Mouse (Mus musculus) limb, embryonic 10.5 days (tissue): ENCODE data around the gene Ehd1. TPM values are rescaled to one million over a fixed set of nuclear protein-coding genes. Genes with fewer than 3 reads are reported as not detected.

Source experiments
- DNase-seq: peaks from one replicate; pipeline ENCODE4 v3.0.0-alpha.2; 2017; ENCODE audit warnings: low spot score
- H3K27ac ChIP-seq: fragments of 300-500 bp; sonication (generic); 2 replicates; pipeline ENCODE4 v1.5.1; 2016; ENCODE audit warnings: mild to moderate bottlenecking
- H3K27me3 ChIP-seq: fragments of 300-500 bp; sonication (generic); 2 replicates; pipeline ENCODE4 v1.6.1; 2016; ENCODE audit warnings: low read depth, mild to moderate bottlenecking; ENCODE audit not compliant: poor library complexity, severe bottlenecking
- H3K36me3 ChIP-seq: fragments of 300-500 bp; sonication (generic); 2 replicates; pipeline ENCODE4 v1.6.1; 2016; ENCODE audit warnings: mild to moderate bottlenecking, moderate library complexity
- H3K4me1 ChIP-seq: fragments of 300-500 bp; sonication (generic); 2 replicates; pipeline ENCODE4 v1.6.1; 2016
- H3K4me3 ChIP-seq: fragments of 300-500 bp; sonication (generic); 2 replicates; pipeline ENCODE4 v1.5.1; 2016; ENCODE audit warnings: mild to moderate bottlenecking, moderate library complexity
- H3K9me3 ChIP-seq: fragments of 300-500 bp; sonication (generic); replicated peaks from 2 replicates; pipeline ENCODE4 v1.6.1; 2016; ENCODE audit warnings: mild to moderate bottlenecking
- WGBS: fragments of 180-500 bp; shearing (Covaris S2); methylation state at CpG from one replicate; pipeline ENCODE4 v1.1.7; 2016; 5-methylcytosine and 5-hydroxymethylcytosine counted together
- polyA plus RNA-seq: library from polyadenylated mRNA; unstranded; fragments of >200 nt; fragmentation: Nextera tagmentation; extraction: Ambion mirVana; gene quantifications from 2 replicates; pipeline ENCODE4 v1.2.1, GENCODE M21; 2016

Ehd1 gene
- polyA plus RNA-seq, result 72.5 and 74.9 TPM in 2 replicates

DNA sequence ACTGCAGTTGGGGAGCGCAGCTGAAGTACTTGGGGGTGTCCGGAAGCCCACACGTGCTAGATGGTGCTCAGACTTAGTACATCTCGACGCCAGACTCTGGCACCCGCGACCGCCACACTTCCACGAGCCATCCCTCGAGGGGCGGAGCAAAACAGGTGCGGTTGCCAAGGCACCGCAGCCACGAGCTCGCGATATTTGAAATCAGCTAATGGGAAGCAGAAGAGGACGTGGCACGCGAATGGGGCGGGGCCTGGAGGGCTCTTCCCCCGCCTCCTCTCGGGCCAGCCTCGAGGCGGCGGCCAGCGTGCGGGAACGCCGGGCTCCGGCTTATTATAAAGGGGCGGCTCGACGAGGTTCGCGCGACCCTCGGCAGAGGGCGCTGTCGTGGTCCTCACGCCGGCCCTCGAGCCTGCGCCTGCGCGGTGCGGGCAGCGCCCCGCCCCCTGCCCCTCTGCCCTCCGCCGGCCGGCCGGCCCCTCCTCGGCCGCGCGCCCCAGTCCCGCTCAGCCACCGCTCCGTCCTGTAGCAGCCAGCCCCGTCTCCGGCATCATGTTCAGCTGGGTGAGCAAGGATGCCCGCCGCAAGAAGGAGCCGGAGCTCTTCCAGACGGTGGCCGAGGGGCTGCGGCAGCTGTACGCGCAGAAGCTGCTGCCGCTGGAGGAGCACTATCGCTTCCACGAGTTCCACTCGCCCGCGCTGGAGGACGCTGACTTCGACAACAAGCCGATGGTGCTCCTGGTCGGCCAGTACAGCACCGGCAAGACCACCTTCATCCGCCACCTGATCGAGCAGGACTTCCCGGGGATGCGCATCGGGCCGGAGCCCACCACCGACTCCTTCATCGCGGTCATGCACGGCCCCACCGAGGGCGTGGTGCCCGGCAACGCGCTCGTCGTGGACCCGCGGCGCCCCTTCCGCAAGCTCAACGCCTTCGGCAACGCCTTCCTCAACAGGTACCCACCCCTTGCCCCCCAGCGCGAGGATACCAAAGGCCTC lies at the start of gene Ehd1:
TSS of gene Ehd1 (plus strand) at position 300 of the 996 bp plus-strand sequence.
- Histone ChIP-seq H3K27ac (peak within 1 kb of the TSS; percentile 86), H3K27me3 (0 out of 2 replicates have a peak, but pooled peaks cover 4% of the 10 kb centered on the region), H3K36me3 (peaks cover 28% of the 10 kb centered on the region), H3K4me1 (peaks cover 43% of the 10 kb centered on the region), H3K9me3 (no peaks in the 10 kb centered on the region), H3K4me3 (peak within 1 kb of the TSS; percentile 73)
- under 1% methylated on average over 102 of the region's 106 CpGs for WGBS
- peak; percentile 98 for DNase-seq

DNA sequence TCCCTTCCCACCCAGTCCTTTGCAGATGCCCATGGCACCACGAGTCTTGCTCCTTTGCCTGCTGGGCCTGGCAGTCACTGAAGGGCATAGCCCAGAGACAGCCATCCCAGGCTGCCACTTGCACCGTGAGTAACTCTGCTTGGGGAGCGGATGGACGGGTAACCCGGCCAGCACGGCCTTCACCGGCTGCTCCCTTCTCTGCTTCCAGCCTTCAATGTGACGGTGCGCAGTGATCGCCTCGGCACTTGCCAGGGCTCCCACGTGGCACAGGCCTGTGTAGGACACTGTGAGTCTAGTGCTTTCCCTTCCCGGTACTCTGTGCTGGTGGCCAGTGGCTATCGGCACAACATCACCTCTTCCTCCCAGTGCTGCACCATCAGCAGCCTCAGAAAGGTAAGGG lies 49.8 kb upstream of the Ehd1 start:
- 90% methylated on average over 14 of the region's 14 CpGs for WGBS
- H3K36me3 ChIP-seq, result peaks cover 42% of the 10 kb centered on the region
- peaks cover 23% of the 10 kb centered on the region for H3K4me1 ChIP-seq
- no peaks in the 10 kb centered on the region for H3K9me3 ChIP-seq
- no peak for DNase-seq
- H3K27ac ChIP-seq, result peak overlapping the region; percentile 8; the same call in 1 of the 2 replicates
- no peaks in the 10 kb centered on the region for H3K27me3 ChIP-seq
- H3K4me3 ChIP-seq, result no peak overlapping the region

DNA sequence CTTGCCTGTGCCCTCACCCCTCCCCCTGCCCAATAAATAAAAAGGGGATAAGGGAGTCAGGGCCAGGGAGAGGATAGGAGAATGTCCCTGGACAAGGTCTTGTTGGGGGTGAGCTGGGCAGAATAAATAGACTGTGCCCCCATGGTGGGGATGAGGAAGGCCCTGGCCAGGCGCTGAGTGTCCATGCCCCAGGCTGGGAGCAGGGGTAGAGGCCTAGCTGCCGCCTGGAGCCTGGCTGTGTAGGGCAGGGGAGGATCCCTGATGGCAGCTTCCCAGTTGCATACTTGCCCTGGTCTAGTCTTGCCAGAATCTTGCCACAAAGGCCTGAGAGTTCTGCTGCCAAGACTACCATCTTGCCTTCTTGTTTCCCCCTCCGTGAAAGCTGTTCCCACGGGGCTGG lies 48.7 kb upstream of the Ehd1 start:
- 87% methylated on average over 4 of the region's 4 CpGs for WGBS
- Histone ChIP-seq H3K27me3 (no peaks in the 10 kb centered on the region), H3K4me3 (no peak overlapping the region), H3K9me3 (no peaks in the 10 kb centered on the region), H3K27ac (0 out of 2 replicates have a peak overlapping the region, but pooled peaks have one; percentile 6), H3K4me1 (peaks cover 23% of the 10 kb centered on the region), H3K36me3 (peaks cover 45% of the 10 kb centered on the region)
- DNase-seq, result no peak

DNA sequence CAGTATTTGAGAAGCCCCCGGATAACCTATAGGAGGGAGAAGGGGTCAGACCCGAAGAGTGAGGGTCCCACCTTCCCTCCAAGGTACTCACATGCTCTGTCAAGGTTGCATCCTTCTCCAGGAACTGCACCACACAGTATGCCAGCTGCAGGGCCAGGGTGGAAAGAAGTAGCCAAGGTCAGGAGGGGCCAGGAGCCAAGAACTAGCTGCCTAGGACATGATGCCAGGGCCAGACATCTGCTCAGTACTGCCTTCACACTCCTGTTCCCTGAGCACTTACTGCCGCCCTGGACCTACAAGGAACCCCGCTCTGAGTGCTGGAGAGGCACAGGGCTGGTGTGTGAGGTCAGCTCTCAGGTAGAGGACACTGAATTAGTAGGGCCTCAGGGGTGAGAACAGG lies 46.1 kb upstream of the Ehd1 start:
- 87% methylated on average over 4 of the region's 4 CpGs for WGBS
- H3K9me3 ChIP-seq, result no peaks in the 10 kb centered on the region
- no peak overlapping the region for H3K27ac ChIP-seq
- H3K36me3 ChIP-seq, result peaks cover 51% of the 10 kb centered on the region
- H3K27me3 ChIP-seq, result no peaks in the 10 kb centered on the region
- no peak overlapping the region for H3K4me3 ChIP-seq
- DNase-seq, result no peak
- peaks cover 35% of the 10 kb centered on the region for H3K4me1 ChIP-seq

DNA sequence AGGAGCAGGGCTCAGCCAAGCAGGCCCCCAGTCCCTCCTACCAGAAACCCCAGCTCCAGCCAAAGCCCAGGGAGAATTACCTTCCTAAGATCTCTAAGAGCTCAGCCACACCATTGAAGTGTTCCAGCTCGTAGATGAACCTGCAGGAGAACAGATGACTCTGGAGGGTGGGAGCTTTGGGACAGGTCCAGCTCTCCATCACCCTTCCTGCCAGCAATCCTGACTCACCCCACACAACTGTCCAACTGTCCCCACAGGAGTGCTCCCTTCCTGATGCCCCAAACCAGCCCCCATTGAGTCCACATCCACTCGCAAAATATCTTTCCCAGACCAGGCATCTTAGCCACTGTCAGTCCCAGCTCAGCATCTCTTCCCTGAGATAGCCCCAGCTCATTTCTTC lies 45.5 kb upstream of the Ehd1 start:
- 84% methylated on average over 2 of the region's 2 CpGs for WGBS
- Histone ChIP-seq H3K9me3 (no peaks in the 10 kb centered on the region), H3K27me3 (no peaks in the 10 kb centered on the region), H3K4me1 (peaks cover 31% of the 10 kb centered on the region), H3K27ac (no peak overlapping the region), H3K4me3 (no peak overlapping the region), H3K36me3 (peaks cover 51% of the 10 kb centered on the region)
- no peak for DNase-seq

DNA sequence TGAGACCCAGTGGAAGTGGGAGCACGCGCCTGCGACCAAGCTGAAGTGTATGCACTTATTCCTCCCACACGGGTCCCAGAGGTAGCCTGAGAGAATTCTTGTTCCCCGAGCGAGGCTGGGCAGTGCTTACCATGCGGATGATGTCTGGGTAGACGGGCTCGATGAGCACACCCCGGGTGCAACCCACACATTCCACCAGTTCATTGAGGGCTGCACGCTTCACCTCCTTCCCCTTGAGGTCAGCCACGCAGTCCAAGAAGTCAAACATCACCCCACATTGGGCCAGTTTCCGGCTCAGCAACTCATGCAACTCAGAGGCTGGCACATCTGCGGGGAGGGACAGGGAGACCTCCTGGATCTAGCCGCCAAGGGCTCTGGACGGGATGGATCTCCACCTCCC lies 42.9 kb upstream of the Ehd1 start:
- Histone ChIP-seq H3K27me3 (no peaks in the 10 kb centered on the region), H3K4me1 (peaks cover 25% of the 10 kb centered on the region), H3K9me3 (no peaks in the 10 kb centered on the region), H3K36me3 (peaks cover 33% of the 10 kb centered on the region; the same call in 1 of the 2 replicates), H3K4me3 (no peak overlapping the region), H3K27ac (no peak overlapping the region)
- 89% methylated on average over 16 of the region's 16 CpGs for WGBS
- DNase-seq, result no peak

DNA sequence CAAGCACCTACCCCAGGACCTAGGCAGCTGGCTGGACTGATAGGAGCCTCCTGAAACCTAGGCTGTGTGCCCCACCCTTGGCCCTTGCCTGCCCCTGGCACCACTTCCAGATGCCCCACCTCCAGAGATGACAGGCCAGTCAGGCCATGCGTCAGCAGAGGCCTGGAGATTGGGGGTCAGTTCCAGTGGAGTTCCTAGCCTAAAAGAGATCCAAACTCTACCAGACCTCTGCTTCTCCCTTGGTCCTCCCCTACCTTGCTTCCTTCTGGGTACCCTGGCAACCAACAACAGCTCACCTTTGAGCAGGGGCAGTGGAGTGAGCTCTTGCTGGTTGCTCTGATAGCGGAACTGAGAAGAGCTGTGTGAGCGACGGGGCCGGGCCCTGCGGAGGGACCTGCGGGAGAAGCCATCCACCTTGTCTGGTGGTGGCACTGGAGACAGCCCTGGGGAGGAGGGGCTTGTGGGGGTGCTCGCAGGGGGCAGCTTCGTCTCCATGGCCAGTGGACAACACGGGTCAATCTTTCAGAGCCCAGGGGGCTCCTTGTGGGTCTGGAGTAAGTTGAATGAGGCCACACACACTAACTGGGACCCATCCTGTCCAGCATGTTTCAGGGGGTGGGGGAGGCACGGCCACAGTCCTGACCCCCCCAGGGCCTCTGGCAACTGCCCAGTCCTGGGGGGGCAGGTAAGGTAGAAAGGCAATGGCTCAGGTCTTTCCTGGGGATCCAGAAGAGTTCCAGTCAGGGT lies 42.0 kb upstream of the Ehd1 start:
- H3K4me1 ChIP-seq, result peaks cover 25% of the 10 kb centered on the region
- H3K36me3 ChIP-seq, result peaks cover 29% of the 10 kb centered on the region; the same call in 1 of the 2 replicates
- H3K27ac ChIP-seq, result no peak overlapping the region

DNA sequence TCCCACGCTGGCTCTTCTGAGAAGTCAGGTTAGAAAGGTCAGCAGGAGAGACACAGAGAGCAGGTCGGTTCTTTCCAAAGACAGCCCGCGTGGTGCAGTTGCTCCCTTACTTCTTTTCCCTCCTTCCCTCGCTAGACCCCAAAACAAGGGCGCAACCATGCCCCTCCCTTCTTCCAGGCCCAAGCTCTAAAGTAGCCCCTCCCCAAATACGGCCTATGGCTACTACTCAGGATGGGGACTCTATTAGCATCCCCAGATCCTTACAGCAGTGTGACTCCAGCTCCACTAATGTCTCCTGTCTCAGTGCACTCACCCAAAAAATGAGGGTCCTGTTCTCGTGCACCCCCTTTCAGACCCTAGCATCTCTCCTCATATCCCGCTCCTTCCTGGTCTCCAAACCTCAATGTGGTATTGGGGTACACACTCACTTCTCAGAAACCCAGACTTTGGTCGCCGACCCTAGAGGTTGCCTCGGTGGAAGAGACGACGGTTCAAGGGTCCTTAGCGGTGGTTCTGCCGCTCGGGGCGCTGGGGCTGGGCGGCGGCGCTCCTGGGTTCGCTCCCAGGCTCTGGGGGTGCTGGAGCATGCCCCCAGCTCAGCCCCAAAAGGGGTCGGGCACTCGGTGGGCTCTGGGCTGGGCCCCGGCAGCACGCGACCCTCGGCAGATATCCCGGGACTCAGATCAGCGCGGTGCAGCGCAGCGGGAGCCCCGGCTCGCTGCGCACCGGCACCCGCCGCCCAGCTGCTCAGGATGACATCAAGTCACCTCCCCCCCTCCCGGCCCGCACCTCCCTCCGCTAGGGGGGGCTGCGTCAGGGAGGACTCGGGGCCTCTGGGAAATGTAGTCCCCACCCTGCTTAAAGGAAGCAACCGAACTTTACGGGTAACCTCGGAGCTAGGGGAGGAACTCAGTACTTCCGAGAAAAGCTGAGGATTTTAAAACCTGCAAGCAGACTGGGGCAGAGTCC lies 41.2 kb upstream of the Ehd1 start, which contains the start of gene Ppp2r5b:
TSS of gene Ppp2r5b (minus strand) at position 789 of the 969 bp plus-strand sequence.
- H3K4me3 ChIP-seq, result peak within 1 kb of the TSS; percentile 76
- peak; percentile 92 for DNase-seq
- H3K27ac ChIP-seq, result peak within 1 kb of the TSS; percentile 91
- H3K36me3 ChIP-seq, result peaks cover 20% of the 10 kb centered on the region; the same call in 1 of the 2 replicates
- peaks cover 25% of the 10 kb centered on the region for H3K4me1 ChIP-seq
- WGBS, result 3% methylated on average over 48 of the region's 48 CpGs
- H3K27me3 ChIP-seq, result no peaks in the 10 kb centered on the region
- H3K9me3 ChIP-seq, result no peaks in the 10 kb centered on the region

More for the DNA sequence above, 42.0 kb upstream of the Ehd1 start:
- no peak for DNase-seq
- Histone ChIP-seq H3K9me3 (no peaks in the 10 kb centered on the region), H3K4me3 (peak overlapping the region; percentile 76), H3K27me3 (no peaks in the 10 kb centered on the region)
- WGBS, result 69% methylated on average over 11 of the region's 11 CpGs

DNA sequence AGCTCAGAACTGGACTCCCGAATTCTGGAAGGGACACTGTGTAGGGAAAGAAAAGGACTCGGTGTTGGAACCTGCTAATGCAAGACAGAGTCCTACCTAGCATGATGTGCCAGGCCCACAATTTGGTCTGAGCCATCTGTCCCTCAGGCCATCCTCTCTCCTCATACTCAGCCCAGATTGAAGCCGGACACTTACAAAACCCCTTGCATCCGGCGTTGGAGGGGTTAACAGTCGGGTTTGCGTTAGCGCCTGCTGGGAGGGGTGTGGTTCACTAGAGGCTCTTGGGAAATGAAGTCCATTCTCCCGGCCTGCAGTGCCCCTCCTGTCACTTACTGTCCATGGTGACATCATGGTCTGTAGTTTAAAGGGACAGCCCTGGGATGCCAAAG lies 40.5 kb upstream of the Ehd1 start:
- Histone ChIP-seq H3K9me3 (no peaks in the 10 kb centered on the region), H3K4me1 (peaks cover 25% of the 10 kb centered on the region), H3K36me3 (peaks cover 15% of the 10 kb centered on the region; the same call in 1 of the 2 replicates), H3K4me3 (peak overlapping the region; percentile 76), H3K27me3 (no peaks in the 10 kb centered on the region), H3K27ac (peak overlapping the region; percentile 91)
- WGBS, result 0% methylated on average over 9 of the region's 9 CpGs
- DNase-seq, result peak; percentile 89

DNA sequence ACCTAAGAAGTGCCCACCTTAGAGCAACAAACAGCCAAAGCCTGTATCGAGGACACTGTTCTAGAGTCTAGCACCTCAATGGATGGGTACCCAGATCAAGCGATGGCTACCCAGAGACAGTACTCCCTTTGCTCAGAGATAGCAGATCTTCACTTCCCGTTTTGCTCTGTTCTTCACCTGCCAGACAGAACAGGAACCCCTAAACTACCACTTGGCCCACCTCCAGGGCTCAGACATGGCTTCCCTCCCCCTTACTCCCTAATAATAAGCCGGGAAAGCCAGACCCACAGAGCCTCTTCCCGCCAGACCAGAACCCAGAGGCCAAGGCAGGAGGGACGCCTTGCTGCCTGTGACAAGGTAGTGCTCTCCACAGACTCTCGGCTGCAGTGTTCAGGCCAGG lies 39.7 kb upstream of the Ehd1 start:
- no peak for DNase-seq
- Histone ChIP-seq H3K4me1 (peaks cover 25% of the 10 kb centered on the region), H3K27ac (peak overlapping the region; percentile 91; the same call in 1 of the 2 replicates), H3K9me3 (no peaks in the 10 kb centered on the region), H3K36me3 (peaks cover 9% of the 10 kb centered on the region; the same call in 1 of the 2 replicates), H3K4me3 (no peak overlapping the region), H3K27me3 (no peaks in the 10 kb centered on the region)
- WGBS, result 72% methylated on average over 7 of the region's 7 CpGs

DNA sequence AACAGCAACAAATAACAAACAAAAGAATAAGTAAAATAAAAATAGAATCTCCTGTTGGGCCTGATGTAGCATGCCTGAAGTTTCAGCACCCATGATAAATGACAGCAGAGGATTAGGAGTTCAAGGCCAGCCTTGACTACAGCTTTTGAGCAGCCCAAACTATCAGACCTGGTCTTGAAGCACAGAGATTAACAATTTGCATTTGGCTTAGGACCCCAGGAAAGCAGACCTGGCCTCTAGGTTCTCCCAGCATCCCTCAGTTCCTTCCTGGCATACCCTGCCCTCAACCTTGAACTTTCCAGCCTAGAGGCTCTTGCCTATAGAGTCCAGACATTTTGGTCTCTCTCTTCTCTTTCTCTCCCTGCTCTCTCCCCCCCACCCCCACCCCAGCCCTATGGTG lies 37.8 kb upstream of the Ehd1 start:
- no peak for DNase-seq
- H3K4me3 ChIP-seq, result no peak overlapping the region
- peaks cover 3% of the 10 kb centered on the region for H3K36me3 ChIP-seq
- H3K27ac ChIP-seq, result no peak overlapping the region
- peaks cover 33% of the 10 kb centered on the region for H3K4me1 ChIP-seq
- H3K9me3 ChIP-seq, result no peaks in the 10 kb centered on the region
- H3K27me3 ChIP-seq, result no peaks in the 10 kb centered on the region

DNA sequence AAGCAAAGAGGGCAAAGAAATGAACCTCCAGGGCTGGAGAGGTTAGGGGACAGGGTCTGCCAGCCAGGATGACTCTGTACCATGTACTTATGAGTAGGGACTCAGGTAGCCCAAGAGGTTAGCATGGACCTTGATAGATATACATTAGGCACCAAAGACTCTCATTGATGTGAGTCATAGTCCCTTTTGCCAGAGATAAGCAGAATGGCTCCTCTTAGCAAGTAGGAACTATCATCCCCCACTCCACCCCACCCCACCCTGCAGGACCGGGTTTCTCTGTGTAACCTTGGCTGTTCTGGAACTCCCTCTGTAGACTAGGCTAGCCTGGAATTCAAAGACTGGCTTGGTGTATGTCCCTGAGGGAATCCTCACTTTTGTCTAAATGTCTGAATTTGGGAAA lies 36.4 kb upstream of the Ehd1 start:
- Histone ChIP-seq H3K4me3 (no peak overlapping the region), H3K27me3 (no peaks in the 10 kb centered on the region), H3K36me3 (peaks cover 16% of the 10 kb centered on the region), H3K27ac (no peak overlapping the region), H3K4me1 (peaks cover 19% of the 10 kb centered on the region), H3K9me3 (no peaks in the 10 kb centered on the region)
- 76% methylated on average over 1 of the region's 1 CpGs for WGBS
- DNase-seq, result no peak
